Mouse (Mus musculus) thymus, adult 2 months (tissue): Measurements from ENCODE around the gene Vps37c.

Experiments
- CTCF ChIP-seq: fragments of 200-500 bp; IDR thresholded peaks from 2 replicates; pipeline ENCODE4 v1.5.1; 2012; ENCODE audit warnings: mild to moderate bottlenecking, control low read depth, low read length, moderate library complexity, borderline replicate concordance; ENCODE audit not compliant: control insufficient read depth, poor library complexity, insufficient read depth; ENCODE audit errors: extremely low read depth
- POLR2A ChIP-seq: fragments of 200-500 bp; IDR thresholded peaks from 2 replicates; pipeline ENCODE4 v1.6.1; 2012; ENCODE audit warnings: mild to moderate bottlenecking, low read length, control low read depth, moderate library complexity; ENCODE audit not compliant: control insufficient read depth, poor library complexity, insufficient read depth; ENCODE audit errors: extremely low read depth

GRCm38 (mm10) chr19:10739916-10740315 lies 51.4 kb downstream of the Vps37c start:
- no peak for TF ChIP-seq CTCF
- TF ChIP-seq POLR2A = no peak
